Mouse (Mus musculus): Measurements from ENCODE around the gene Slc6a9.

DNA sequence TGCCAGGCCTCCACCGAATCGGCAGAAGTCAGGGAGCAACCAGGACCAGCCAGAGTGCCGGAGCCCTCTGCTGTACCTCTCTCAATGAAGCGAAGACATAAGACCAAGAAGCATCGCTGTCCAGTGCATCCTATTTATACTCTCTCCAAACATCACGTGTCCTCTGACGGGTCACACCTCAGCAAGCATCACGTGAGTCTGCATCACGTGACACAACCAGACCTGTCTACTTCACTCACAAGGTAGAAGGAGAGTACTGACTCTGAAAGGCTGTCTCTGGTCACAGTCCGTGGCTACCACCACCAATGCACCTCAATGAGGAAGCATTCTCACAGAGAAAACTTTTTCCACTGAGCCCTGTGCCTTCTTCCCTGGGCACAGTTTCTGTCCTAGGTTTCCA is 16.3 kb upstream of the Slc6a9 start:
- no peak for TF ChIP-seq POLR2A (IDR thresholded peaks at IDR 0.05; ENCODE audit: insufficient read depth, low read depth, low read length)
- no peak for TF ChIP-seq CTCF (IDR thresholded peaks at IDR 0.05; ENCODE audit: insufficient read depth, low read depth, low read length)

All from olfactory bulb, adult 2 months (tissue).